Mouse (Mus musculus): ENCODE results near the gene Snx1.

Snx1 gene

DNA sequence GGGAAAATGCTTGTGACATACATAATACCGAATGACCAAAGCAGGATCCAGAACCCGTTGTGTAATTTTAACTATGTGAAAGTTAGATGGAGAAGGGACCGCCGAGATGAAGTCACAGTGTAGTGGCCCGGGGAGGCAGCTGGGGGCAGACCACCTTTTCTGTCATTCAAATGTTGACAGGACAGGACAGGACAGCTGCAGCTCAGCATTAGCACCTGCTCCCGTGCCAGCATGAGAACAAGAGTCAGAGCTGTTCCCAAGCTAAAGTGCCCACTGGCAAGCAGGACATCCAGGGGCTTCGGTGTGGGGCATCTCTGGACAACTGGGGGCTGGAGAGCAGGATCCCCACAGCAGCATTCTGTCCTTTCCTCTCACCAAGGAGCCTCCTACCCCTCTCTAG lies 39.3 kb downstream of the Snx1 start:
- DNase-seq (ENCODE audit: low read depth, low spot score) = no peak
- Histone ChIP-seq H3K36me3 (ENCODE audit: control insufficient read depth, insufficient read depth, low read length, poor library complexity, severe bottlenecking) (peaks cover 4% of the 10 kb centered on the region), H3K27me3 (ENCODE audit: control insufficient read depth, insufficient read depth, low read length, poor library complexity, severe bottlenecking) (no peaks in the 10 kb centered on the region)

DNA sequence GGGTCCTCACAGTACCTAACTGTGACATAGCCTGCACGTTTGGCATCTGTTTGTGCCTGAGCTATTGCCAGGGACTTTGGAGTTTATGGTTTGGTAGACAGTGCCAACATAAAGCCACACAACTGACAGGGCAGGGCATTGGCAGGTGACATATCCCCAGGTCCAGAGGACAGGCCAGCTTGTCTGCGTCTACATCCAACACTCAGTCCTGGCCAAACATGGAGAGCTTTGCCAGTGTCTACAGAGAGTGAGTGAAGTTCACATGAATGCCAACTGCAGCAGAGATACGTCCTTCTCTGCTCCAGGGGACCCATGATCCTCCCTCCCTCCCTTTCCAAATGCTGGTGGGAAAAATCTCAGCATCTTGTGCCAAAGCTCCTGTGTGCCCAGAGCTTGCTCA lies 42.2 kb downstream of the Snx1 start:
- Histone ChIP-seq H3K36me3 (ENCODE audit: control insufficient read depth, insufficient read depth, low read length, poor library complexity, severe bottlenecking) (peaks cover 2% of the 10 kb centered on the region), H3K27me3 (ENCODE audit: control insufficient read depth, insufficient read depth, low read length, poor library complexity, severe bottlenecking) (no peaks in the 10 kb centered on the region)
- DNase-seq (ENCODE audit: low read depth, low spot score) = no peak

- Histone ChIP-seq H3K36me3 (ENCODE audit: control insufficient read depth, insufficient read depth, low read length, poor library complexity, severe bottlenecking) (no peaks in the 10 kb centered on the region; the same call in 1 of the 2 replicates), H3K27me3 (ENCODE audit: control insufficient read depth, insufficient read depth, low read length, poor library complexity, severe bottlenecking) (no peaks in the 10 kb centered on the region)
- DNase-seq (ENCODE audit: low read depth, low spot score) = no peak
These were observed 44.4 kb downstream of the Snx1 start for GRCm38 (mm10) chr9:66081999-66082398.

GRCm38 (mm10) chr9:66080804-66081459 lies 45.5 kb downstream of the Snx1 start:
- DNase-seq (ENCODE audit: low read depth, low spot score) = no peak
- no peaks in the 10 kb centered on the region for H3K36me3 ChIP-seq (ENCODE audit: control insufficient read depth, insufficient read depth, low read length, poor library complexity, severe bottlenecking)
- H3K27me3 ChIP-seq (ENCODE audit: control insufficient read depth, insufficient read depth, low read length, poor library complexity, severe bottlenecking) = no peaks in the 10 kb centered on the region

- H3K36me3 ChIP-seq (ENCODE audit: control insufficient read depth, insufficient read depth, low read length, poor library complexity, severe bottlenecking) = no peaks in the 10 kb centered on the region
- no peaks in the 10 kb centered on the region for H3K27me3 ChIP-seq (ENCODE audit: control insufficient read depth, insufficient read depth, low read length, poor library complexity, severe bottlenecking)
- DNase-seq (ENCODE audit: low read depth, low spot score) = no peak
These were observed 47.9 kb downstream of the Snx1 start for GRCm38 (mm10) chr9:66078493-66078892.

DNA sequence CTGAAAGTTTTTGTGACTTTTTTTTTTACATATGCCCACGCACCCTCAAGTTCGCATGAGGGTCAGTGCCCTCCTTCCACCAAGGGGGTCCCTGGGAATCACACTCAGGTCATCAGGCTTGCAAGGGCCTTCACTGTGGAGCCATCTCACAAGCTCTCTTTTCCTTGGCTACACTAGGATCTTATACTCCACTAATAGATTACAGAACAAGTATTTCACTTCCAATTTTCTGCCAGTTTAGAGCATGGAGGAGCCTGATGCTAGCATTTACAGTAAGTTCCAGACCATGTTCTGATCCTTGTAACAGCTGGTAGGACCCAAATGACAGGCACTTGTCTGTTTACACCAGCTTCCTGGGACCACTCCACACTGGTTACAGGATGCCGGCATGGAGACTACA lies 48.3 kb downstream of the Snx1 start:
- H3K36me3 ChIP-seq (ENCODE audit: control insufficient read depth, insufficient read depth, low read length, poor library complexity, severe bottlenecking) = no peaks in the 10 kb centered on the region
- DNase-seq (ENCODE audit: low read depth, low spot score) = no peak
- no peaks in the 10 kb centered on the region for H3K27me3 ChIP-seq (ENCODE audit: control insufficient read depth, insufficient read depth, low read length, poor library complexity, severe bottlenecking)

DNA sequence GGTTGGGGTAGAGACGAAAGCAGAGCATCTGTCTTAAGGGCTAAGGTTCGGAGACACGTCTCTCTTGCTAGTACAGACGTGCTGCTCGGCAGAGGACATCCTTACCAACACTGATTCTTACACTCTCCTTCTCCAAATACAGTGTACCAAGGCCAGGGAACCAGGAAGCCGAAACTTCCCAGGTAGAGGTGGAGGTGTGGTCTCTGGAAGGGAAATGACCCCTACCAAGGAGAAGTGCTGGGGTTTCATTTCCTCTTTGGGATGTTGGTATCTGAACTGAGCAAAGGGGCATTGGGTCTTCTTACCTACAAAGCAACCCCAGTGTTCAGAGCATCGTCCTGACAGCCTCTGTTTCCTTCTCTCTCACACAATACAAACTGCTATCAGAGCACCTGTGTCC lies 53.6 kb downstream of the Snx1 start:
- peak; percentile 57 for DNase-seq (ENCODE audit: low read depth, low spot score)
- H3K36me3 ChIP-seq (ENCODE audit: control insufficient read depth, insufficient read depth, low read length, poor library complexity, severe bottlenecking) = no peaks in the 10 kb centered on the region
- no peaks in the 10 kb centered on the region for H3K27me3 ChIP-seq (ENCODE audit: control insufficient read depth, insufficient read depth, low read length, poor library complexity, severe bottlenecking)

DNA sequence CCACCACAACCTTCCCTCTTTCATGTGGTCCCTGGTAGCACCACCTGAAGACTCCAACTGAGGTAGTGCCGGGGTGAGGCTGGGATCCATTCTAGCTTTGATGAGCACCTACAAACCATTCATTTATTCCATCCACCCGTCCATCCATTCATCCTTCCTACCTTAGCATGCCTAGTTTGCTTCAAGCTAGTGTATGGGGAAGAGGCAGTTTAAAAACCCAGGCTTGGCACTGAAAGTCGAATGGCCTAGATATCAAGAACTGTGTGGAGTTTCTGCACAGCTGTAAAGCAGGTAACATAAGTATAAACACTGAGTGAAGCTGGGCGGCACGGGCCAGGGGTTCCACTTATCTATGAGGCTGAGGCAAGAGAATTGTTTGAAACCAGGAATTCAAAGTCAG lies 56.2 kb downstream of the Snx1 start:
- Histone ChIP-seq H3K36me3 (ENCODE audit: control insufficient read depth, insufficient read depth, low read length, poor library complexity, severe bottlenecking) (peaks cover 5% of the 10 kb centered on the region; the same call in 1 of the 2 replicates), H3K27me3 (ENCODE audit: control insufficient read depth, insufficient read depth, low read length, poor library complexity, severe bottlenecking) (no peaks in the 10 kb centered on the region)
- no peak for DNase-seq (ENCODE audit: low read depth, low spot score)

- Histone ChIP-seq H3K27me3 (ENCODE audit: control insufficient read depth, insufficient read depth, low read length, poor library complexity, severe bottlenecking) (no peaks in the 10 kb centered on the region), H3K36me3 (ENCODE audit: control insufficient read depth, insufficient read depth, low read length, poor library complexity, severe bottlenecking) (peaks cover 5% of the 10 kb centered on the region; the same call in 1 of the 2 replicates)
- peak; percentile 75 for DNase-seq (ENCODE audit: low read depth, low spot score)
These were observed 56.8 kb downstream of the Snx1 start, which contains the start of gene Snx22 for GRCm38 (mm10) chr9:66069583-66069982. Gene Snx22 (minus strand): TSS chr9:66069719.

GRCm38 (mm10) chr9:66068971-66069391 lies 57.4 kb downstream of the Snx1 start:
- peak; percentile 36 for DNase-seq (ENCODE audit: low read depth, low spot score)
- no peaks in the 10 kb centered on the region for H3K27me3 ChIP-seq (ENCODE audit: control insufficient read depth, insufficient read depth, low read length, poor library complexity, severe bottlenecking)

GRCm38 (mm10) chr9:66068056-66068455 lies 58.3 kb downstream of the Snx1 start:
- H3K36me3 ChIP-seq (ENCODE audit: control insufficient read depth, insufficient read depth, low read length, poor library complexity, severe bottlenecking) = peaks cover 5% of the 10 kb centered on the region; the same call in 1 of the 2 replicates
- DNase-seq (ENCODE audit: low read depth, low spot score) = no peak
- no peaks in the 10 kb centered on the region for H3K27me3 ChIP-seq (ENCODE audit: control insufficient read depth, insufficient read depth, low read length, poor library complexity, severe bottlenecking)

More at GRCm38 (mm10) chr9:66068971-66069391, 57.4 kb downstream of the Snx1 start:
- H3K36me3 ChIP-seq (ENCODE audit: control insufficient read depth, insufficient read depth, low read length, poor library complexity, severe bottlenecking) = peaks cover 5% of the 10 kb centered on the region; the same call in 1 of the 2 replicates

DNA sequence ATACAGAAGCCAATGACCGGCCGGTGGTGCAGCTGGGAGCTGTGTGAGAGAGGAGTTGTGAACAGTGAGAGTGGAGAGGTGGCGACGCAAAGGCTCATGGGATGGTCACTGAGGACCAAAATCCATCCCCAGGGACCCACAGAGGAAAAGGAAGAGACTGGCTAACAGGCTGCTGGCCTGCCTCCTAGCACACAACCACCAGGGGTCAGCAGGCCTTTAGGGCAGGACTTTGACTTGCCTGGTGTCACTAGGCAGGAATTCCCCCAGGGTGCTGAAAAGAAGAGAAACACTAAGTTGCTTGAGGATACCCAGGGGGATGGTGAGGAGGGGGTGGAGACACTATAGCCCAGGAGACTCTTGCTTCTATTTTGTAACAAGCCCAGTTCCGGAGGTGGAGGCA lies 58.8 kb downstream of the Snx1 start:
- H3K27me3 ChIP-seq (ENCODE audit: control insufficient read depth, insufficient read depth, low read length, poor library complexity, severe bottlenecking) = no peaks in the 10 kb centered on the region
- peak; percentile 54 for DNase-seq (ENCODE audit: low read depth, low spot score)
- peaks cover 5% of the 10 kb centered on the region; the same call in 1 of the 2 replicates for H3K36me3 ChIP-seq (ENCODE audit: control insufficient read depth, insufficient read depth, low read length, poor library complexity, severe bottlenecking)

DNA sequence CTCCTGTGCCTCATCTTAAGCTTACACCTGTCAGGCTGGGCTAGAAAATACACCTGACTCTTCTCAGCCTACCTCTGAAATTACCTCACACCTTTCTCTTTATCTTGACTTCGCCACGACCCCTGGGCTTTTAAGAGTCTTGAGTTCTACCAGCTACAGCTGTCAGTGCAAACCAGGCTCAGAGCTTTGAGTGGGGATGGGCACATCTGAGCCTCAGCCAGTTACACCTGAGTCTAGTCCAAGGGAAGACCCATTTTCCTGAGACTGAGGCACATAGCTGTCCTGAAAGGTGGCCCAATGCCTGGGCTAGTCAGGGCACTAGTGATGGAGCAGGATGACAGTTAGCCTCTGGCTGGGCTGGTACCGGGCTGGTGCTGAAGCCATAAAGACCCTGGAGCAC lies 59.6 kb downstream of the Snx1 start:
- Histone ChIP-seq H3K27me3 (ENCODE audit: control insufficient read depth, insufficient read depth, low read length, poor library complexity, severe bottlenecking) (no peaks in the 10 kb centered on the region), H3K36me3 (ENCODE audit: control insufficient read depth, insufficient read depth, low read length, poor library complexity, severe bottlenecking) (peaks cover 7% of the 10 kb centered on the region; the same call in 1 of the 2 replicates)
- no peak for DNase-seq (ENCODE audit: low read depth, low spot score)

- Histone ChIP-seq H3K27me3 (ENCODE audit: control insufficient read depth, insufficient read depth, low read length, poor library complexity, severe bottlenecking) (no peaks in the 10 kb centered on the region), H3K36me3 (ENCODE audit: control insufficient read depth, insufficient read depth, low read length, poor library complexity, severe bottlenecking) (peaks cover 10% of the 10 kb centered on the region)
- no peak for DNase-seq (ENCODE audit: low read depth, low spot score)
These were observed 62.1 kb downstream of the Snx1 start for GRCm38 (mm10) chr9:66064316-66064715.

GRCm38 (mm10) chr9:66063446-66063845 lies 62.9 kb downstream of the Snx1 start:
- Histone ChIP-seq H3K27me3 (ENCODE audit: control insufficient read depth, insufficient read depth, low read length, poor library complexity, severe bottlenecking) (no peaks in the 10 kb centered on the region), H3K36me3 (ENCODE audit: control insufficient read depth, insufficient read depth, low read length, poor library complexity, severe bottlenecking) (peaks cover 10% of the 10 kb centered on the region)
- DNase-seq (ENCODE audit: low read depth, low spot score) = no peak

DNA sequence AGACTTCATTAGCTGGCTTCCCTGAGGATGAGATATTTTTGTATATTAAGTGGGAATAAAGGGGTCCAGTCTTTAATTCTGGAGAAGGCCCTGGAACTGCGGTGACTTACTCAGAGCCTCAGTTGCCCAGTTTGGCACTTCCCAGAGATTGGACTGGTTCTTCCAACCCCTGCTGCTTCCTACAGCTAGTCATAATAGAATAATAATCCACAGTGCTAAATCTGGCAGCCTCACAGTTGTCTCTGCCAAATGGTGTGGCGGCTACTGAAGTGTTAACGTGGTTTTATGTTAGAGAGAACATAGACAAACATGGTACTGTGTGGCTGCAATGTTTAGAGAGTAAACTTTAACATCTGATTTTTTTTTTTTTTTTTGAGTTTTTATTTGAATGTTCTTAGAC lies 64.7 kb downstream of the Snx1 start:
- peaks cover 10% of the 10 kb centered on the region for H3K36me3 ChIP-seq (ENCODE audit: control insufficient read depth, insufficient read depth, low read length, poor library complexity, severe bottlenecking)
- DNase-seq (ENCODE audit: low read depth, low spot score) = no peak
- no peaks in the 10 kb centered on the region for H3K27me3 ChIP-seq (ENCODE audit: control insufficient read depth, insufficient read depth, low read length, poor library complexity, severe bottlenecking)

All from splenic B cell, adult 2 months (primary cell).